Mouse (Mus musculus): ENCODE measurements around the gene Traf5.

- TF ChIP-seq CTCF (conservative IDR thresholded peaks at IDR 0.05; ENCODE audit: low read length) (no peak), NANOG (IDR thresholded peaks at IDR 0.05; ENCODE audit: borderline replicate concordance, low read length) (no peak), POU5F1 (IDR thresholded peaks at IDR 0.05; ENCODE audit: borderline replicate concordance, low read length) (no peak)
Observed at GRCm38 (mm10) chr1:192088011-192088410, 4.3 kb downstream of the Traf5 start.
